Mouse (Mus musculus): ENCODE data around the gene Chrm3.

Chrm3 gene

DNA sequence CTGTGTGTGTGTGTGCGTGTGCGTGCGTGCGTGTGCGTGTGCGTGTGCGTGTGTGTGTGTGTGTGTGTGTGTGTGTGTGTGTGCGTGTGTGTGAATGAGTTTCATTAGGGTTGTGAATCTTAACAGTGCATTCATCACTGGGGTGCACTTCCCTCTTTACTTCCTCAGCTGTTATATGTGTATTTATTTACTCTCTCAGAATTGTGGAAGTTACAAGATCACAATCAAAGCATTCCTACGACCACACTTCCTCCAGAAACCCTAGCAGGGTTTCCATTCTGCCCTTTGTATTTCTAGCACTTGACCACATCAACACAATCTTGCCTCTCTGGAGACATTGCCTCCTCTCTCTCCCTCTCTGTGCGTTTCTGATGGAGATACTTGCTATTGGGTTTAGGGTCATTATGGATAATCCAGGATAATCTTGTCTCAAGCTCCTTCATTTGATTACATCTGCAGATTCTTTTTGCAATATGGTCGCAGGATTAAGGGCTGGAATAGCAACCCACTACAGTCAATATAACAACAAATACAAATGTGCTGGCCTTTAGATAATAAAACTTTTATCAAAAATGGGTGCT lies 465.5 kb downstream of the Chrm3 start:
- DNase-seq (ENCODE audit: low spot score), result no peak

DNA sequence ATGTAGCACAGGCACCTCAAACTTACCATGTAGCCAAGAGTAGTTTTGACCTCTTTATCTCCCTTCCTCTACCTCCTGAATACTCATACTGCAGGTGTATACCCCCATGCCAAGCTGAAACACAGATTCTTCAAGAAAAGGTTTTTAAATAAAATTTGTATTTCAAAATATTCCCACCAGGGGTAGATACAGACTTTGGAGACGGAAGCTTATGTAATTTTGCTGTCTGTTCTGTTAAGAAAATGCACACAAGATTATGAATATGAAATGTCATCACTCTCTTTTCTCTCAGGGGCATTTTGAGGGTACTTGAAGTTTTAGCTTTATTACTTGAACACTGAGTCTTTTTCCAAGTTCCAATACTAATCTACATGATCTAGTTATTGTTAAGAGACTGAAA lies 469.6 kb downstream of the Chrm3 start:
- no peak for DNase-seq (ENCODE audit: low spot score)

DNA sequence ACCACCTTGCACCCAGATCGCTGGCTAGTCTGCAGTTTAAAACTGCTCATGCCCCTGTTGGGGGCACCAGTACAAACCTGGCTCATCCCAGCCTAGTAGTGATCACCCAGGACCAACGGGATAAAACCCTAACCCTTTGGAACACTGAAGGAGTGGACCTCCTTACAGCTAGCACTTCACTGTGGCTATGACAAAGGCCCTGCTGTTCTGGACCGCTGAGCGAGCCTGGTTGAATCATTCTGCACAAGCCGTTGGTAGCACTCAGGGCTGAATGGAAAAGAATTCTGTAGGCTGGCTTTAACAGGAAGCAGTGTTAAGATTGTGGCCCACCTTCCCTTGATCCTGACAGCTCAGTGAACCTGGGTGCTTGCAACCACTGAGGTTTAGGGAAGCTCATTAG lies 470.2 kb downstream of the Chrm3 start:
- DNase-seq (ENCODE audit: low spot score), result no peak

DNA sequence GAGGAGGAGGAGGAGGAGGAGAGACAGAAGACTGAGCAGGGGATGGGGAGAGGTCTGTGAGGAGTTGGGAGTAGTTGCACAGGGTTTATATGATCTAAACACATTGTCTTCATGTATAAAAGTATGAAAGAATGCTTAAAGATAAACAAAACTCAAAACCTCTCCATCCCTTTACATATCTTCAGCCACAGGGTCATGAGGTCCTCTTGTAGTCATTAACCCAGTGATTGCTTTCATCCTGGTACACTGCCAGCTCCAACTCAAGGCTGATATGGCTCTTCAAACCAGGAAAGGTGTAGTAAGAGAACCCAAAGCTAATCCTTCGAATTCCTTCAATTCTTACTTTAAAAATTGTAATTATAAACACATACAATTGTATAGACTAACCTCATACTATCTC lies 470.7 kb downstream of the Chrm3 start:
- DNase-seq (ENCODE audit: low spot score), result no peak

DNA sequence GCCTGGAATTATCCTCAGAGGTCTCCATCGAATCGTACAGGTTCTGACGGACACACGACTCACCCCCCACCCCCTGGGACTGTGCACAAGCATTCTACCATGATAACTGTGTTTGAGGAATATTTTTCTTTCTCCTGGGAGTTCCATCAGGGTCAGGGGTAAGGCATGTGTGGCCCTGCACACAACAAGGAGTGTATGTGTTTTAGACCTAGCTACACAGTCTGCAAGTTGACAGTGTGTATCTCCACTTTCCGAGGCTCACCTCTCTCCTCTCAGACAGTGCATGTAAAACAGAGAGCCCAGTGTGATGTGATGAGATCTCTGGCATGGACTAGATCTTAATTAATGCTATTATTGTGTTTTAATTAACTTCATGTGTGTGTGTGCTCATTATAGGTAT lies 472.4 kb downstream of the Chrm3 start:
- no peak for DNase-seq (ENCODE audit: low spot score)

DNA sequence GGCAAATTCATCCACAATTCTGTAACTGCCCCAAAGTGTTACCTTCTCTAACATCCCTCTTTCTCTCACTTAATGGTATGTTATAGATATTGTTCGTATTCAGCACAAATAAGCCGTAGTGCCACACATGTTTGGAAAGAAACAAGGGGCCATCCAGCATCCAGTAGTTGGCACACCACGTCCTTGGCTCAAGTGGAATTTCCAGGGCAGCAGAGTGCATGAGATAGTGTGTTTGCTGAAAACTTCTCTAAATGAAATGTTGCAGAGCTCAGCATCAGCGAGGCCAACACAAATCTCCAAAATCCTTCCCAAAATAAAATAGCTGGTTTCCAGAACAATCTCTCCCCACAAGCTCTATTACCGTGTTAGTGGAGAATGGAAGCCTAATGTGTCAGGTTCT lies 473.4 kb downstream of the Chrm3 start:
- DNase-seq (ENCODE audit: low spot score), result no peak

DNA sequence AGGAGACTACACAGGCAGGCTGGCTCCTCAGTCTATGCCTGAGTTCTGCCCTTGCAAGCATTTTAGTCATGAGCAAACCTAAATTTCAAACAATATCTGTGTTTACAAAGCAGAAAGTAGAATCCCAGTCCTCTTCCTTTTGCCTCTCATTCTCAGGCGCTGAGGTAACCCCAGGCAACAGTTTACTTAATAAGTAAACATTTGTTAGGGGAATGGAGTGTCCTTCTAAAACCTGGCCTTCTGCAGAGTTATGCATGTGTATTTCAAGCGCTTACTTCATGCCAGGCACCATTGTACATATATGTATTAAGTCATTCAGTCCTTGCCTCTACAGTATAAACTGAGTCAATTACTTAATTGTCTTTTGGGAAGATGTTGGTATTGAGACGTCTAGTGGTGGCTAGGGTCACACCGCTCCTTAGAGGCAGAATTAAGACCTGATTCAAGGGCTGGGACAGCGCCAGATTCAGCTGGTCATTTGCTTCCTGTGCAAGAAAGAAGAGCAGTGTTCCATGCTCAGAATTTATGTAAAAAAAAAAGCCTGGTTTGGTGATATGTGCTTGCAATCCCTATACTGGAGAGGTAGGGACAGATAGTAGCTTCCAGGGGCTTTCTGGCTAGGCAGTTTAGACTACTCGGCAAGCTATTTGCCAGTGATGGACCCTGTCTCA lies 474.0 kb downstream of the Chrm3 start:
- peak; percentile 16 for DNase-seq (ENCODE audit: low spot score)

DNA sequence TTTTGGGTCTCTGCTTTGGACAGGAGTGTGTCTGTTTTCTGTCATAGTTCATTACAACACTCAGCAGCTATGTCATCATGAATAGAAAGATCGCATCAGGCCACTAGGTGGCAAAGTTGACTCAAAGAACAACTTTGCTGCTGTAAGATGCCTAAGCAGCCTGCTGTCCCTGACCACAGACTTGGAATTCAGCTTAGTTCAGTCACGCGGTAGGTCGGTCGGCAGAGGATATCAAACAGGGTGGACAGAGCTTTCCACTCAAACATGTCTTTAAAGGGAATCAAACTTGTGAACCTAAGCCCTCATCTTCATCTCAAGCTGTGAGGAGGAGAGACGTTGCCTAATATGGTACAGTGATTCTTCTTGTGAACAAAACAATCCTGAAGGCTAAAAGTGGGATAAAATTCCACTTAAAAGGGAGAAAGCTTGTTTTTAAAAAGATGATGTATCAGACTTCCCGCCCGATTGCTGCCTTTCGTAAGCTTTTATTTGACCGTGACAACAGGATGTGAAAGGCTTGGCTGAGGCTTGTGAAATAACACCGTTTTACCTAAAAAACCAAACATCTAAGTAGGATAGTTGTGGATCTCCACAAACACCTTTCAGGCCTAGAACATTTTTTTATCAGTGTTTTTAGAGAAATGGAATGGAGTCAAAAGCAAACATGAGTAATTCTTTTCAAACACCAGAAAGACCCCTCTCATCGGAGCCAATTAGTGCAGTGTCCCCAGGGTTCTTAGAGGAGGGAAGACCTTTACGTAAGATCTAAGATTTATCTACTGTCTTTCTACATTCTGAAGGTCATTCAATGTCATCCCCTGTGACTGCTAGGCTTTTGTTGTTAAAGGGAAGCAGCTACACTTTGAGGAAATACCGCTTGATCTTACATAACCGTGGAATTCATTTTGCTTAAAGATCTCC lies 478.0 kb downstream of the Chrm3 start:
- peak; percentile 43 for DNase-seq (ENCODE audit: low spot score)

DNA sequence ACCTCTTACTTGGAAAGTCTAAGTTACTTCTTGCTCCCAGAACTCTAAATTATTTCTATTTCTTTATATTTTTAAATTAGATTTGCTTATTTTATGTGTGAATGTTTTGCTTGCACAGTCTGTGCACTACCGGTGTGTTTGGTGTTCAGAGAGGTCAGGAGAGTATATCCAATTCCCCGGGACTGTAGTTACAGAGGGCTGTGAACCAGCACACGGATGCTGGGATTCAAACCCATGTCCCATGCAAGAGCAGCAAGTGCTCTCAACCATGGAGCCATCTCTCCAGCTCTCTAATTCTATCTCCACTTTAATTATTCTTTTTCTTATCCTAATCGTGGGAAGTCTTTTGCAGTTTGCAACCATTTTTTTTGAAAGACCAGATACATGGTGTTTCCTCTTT lies 478.7 kb downstream of the Chrm3 start:
- no peak for DNase-seq (ENCODE audit: low spot score)

DNA sequence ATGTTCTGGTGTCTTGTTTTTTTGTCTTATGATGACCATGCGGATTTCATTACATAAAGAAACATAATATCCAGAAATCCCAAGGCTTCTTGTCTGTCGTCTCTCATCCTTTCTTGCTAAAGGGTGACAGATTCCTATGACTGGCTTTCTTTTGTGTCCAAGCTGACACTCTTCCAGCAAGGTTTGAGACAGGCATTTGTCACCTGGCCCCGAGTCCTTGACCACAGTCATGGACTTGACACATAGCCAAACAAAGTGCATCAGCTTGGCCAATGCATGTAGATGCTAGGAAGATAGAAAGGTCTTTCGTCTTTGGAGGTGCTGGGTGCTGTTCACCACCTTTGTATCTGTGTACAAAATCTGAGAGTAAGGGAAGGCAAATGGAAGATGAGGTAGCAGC lies 480.2 kb downstream of the Chrm3 start:
- no peak for DNase-seq (ENCODE audit: low spot score)

DNA sequence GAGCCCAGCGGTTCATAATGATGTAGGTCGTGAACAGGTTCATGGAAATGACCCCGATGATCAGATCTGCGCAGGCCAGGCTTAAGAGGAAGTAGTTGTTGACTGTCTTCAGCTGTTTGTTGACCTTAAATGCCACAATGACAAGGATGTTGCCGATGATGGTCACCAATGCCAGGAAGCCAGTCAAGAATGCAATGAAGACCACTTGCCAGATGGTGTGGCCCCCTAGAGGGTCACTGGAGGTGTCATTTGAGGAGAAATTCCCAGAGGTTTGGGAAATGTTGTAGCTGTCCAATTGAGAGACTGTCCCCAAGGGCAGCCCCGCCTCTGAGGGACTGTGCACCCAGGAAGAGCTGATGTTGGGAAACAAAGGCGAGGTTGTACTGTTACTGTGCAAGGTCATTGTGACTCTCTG lies 482.0 kb downstream of the Chrm3 start:
- DNase-seq (ENCODE audit: low spot score), result no peak

DNA sequence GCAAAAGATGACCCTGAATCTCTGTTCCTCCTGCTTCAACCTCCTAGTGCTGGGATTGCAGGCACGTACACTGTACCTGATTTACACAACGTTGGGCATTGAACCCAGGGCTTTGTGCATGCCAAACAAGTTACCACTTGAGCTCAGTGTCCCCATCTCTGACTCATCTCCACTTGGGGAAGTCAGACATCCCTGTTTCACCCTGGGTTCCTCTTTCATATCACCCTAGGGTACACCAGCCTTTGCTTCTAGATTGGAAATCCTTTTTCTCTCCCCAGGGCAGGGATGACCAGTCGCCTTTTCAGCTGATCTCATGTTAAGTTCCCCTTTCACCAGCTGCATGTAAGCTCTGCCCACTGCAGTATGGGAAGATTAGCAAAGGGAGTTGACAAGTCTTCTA lies 487.3 kb downstream of the Chrm3 start:
- DNase-seq (ENCODE audit: low spot score), result no peak

DNA sequence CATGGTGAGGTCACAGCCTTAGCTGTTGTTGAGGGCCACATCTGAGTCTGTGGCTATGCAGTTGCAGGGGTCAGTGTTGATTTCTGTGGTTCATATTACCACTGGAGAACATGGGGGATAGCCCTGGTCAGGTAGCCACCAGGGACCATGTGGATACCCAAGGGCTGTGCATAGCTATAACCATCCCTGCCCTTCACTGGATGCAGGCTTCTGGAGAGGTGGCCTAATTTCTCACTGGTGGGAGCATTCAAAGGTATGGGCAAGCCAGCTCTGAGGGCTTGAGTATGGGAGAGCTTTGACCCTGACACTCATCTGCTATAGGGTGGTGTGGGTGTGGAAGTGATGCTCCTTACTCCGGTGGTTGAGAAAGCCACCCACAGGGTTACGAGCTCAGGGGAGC lies 494.5 kb downstream of the Chrm3 start:
- DNase-seq (ENCODE audit: low spot score), result no peak

DNA sequence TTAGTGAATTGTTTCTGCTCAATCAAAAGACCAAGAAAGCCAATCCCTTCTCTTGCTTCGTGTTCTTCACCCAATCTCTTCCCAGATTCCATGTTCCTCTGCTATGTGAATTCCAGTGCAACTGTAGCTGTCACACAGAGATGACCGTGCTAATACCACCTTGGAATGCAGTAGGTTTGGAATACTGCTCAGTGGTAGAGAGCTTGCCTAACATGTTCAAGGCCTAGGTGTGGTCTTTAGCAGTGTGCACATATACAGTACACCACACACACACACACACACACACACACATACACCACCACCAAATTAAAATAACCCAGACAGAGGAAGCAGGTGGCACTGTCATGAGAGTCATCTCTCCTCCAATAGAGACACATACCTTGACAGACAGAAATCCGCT lies 513.1 kb downstream of the Chrm3 start:
- DNase-seq (ENCODE audit: low spot score), result no peak

DNA sequence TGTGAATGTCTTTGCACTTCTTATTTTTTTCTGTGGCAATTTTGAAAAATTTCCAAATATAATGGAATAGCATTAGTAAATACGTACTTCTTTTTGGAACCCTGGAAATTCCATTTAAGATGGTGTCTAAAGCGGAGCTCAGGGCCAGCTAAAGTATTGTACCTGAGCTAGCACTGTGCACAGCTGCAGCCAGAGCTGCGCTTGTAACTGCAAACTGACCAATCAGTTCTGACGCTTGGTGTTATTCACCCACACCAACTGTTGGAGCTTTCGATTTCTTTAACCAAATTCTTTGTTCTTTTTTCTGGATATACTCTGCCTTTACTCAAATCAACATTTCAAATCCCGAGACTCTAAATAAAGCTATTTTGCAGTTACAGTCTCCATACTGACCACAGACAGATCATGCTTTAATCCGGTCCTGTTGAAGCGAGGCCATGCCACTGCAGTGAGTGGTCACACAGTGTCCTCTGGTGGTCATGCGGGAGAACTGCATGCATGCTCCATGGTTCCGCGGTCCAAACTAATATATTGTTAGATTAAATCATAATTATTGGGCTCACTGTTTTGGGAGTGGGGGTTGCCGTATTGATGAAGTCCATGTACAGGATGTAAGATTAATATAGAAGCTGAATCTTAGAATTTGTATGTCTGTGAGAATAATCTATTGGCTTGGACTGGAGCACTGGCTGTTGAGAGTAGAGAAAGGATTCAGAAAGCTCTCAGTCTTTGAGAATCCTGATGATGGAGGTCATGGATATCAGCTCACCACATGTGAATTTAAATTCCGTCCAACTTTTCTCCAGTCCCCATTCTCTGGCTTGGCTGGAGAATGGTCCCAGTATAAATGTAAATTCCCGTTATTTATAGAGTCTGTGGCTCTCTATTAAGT lies 513.9 kb downstream of the Chrm3 start:
- DNase-seq (ENCODE audit: low spot score), result peak; percentile 43

DNA sequence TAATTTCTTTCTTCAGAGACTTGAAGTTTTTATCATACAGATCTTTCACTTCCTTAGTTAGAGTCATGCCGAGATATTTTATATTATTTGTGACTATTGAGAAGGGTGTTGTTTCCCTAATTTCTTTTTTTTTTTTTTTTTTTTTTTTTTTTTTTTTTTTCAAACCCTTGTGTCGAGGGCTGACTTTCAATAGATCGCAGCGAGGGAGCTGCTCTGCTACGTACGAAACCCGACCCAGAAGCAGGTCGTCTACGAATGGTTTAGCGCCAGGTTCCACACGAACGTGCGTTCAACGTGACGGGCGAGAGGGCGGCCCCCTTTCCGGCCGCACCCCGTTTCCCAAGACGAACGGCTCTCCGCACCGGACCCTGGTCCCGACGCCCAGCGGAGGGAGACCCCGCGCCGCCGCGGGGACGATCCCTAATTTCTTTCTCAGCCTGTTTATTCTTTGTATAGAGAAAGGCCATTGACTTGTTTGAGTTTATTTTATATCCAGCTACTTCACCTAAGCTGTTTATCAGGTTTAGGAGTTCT lies 526.4 kb downstream of the Chrm3 start:
- DNase-seq (ENCODE audit: low spot score), result peak; percentile 54

DNA sequence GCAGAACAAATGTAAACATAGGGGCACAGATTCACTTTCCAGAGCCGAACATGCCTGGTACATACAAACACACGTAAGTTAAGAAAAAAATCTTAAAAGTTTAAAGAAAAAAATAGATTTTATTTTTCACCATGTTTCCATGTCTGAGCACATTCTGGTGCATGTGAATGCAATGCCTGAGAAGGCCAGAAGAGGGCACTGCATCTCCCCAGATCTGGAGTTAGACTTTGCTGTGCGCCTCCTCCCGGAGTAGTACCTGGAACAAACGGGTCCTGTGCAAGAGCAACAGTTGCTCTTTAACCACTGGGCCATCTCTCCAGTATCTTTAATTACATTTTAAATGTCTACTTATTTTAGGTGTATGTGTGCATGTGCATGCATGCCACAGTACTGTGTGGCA lies 534.4 kb downstream of the Chrm3 start:
- peak; percentile 14 for DNase-seq (ENCODE audit: low spot score)
